17 mouse cellular contexts compared by ENCODE assay signal in genomic region chr14:55649884-55650283, GRCm38 (mm10).
"Had no signal": no experiment of that assay in that cellular context is flagged by ENCODE, and none has a peak within 500 bp of the region (broad histone marks: within the 10 kb centered on the region; RNA-seq: fewer than 3 reads in every experiment).

Gene Tssk4, plus strand, starts transcription at chr14:55650184.

- H3K27ac ChIP-seq: neural tube, embryonic 12.5 days; neural tube, embryonic 13.5 days; neural tube, embryonic 15.5 days; stomach, embryonic 15.5 days; stomach, postnatal 0 days had no signal

- H3K27me3 ChIP-seq: neural tube, embryonic 12.5 days; neural tube, embryonic 13.5 days; neural tube, embryonic 15.5 days; stomach, embryonic 15.5 days had no signal

- H3K36me3 ChIP-seq: neural tube, embryonic 13.5 days; neural tube, embryonic 15.5 days; stomach, embryonic 15.5 days had no signal

- DNase-seq: retina, postnatal 1 day; right cerebral cortex, adult 18-20 months; right cerebral cortex, postnatal 14 days; right cerebral cortex, postnatal 25 days; right cerebral cortex, postnatal 4 days; spleen, adult 18-20 months; thymus, adult 18-20 months; thymus, adult 2 months; thymus, postnatal 14 days; thymus, postnatal 25 days; thymus, postnatal 36 days; thymus, postnatal 4 days had no signal

- H3K4me3 ChIP-seq: neural tube, embryonic 12.5 days; neural tube, embryonic 13.5 days; neural tube, embryonic 15.5 days; stomach, embryonic 15.5 days had no signal
